Mouse (Mus musculus): ENCODE results near the gene Olfml2b.

GRCm38 (mm10) chr1:170644255-170645205, at the start of gene Olfml2b:
- no peak for TF ChIP-seq CTCF (IDR thresholded peaks at IDR 0.05; ENCODE audit: low read depth, low read length)
- no peak for TF ChIP-seq POLR2A (IDR thresholded peaks at IDR 0.05; ENCODE audit: insufficient read depth, low read length)
- TF ChIP-seq EP300 (IDR thresholded peaks at IDR 0.05; ENCODE audit: insufficient read depth, low read depth, low read length), result no peak
